Mouse (Mus musculus) ovary, postnatal 36 days (tissue): ENCODE measurements around the gene Mtmr6.
"Not testable (repeated sequence)": the region's sequence is repeated elsewhere in the genome, so short reads cannot be mapped to it uniquely, and the experiment has no call there.

Experiments used
- DNase-seq: peaks from one replicate; pipeline ENCODE4 v3.0.0; 2022; ENCODE audit warnings: low spot score, mixed read lengths

Mtmr6 gene

DNA sequence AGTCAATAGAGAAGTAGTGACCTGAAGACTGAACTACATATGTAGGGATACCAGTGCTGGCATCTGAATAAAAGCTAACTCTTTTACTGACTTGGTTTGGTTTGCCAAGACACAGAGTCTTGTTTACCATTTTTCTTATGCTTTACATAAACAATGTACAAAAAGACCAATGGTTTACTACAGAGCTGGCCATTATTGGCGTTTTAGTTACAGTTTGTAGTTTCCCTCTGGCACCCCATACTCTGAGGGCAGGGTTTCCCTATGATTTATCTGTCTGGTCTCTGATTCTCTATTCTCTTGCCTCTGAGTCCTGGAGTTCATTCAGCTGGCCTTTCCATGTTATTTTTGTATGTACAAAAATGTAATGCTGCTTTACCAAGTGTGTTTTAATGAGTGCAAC, 30.5 kb downstream of the Mtmr6 start:
- no peak for DNase-seq

DNA sequence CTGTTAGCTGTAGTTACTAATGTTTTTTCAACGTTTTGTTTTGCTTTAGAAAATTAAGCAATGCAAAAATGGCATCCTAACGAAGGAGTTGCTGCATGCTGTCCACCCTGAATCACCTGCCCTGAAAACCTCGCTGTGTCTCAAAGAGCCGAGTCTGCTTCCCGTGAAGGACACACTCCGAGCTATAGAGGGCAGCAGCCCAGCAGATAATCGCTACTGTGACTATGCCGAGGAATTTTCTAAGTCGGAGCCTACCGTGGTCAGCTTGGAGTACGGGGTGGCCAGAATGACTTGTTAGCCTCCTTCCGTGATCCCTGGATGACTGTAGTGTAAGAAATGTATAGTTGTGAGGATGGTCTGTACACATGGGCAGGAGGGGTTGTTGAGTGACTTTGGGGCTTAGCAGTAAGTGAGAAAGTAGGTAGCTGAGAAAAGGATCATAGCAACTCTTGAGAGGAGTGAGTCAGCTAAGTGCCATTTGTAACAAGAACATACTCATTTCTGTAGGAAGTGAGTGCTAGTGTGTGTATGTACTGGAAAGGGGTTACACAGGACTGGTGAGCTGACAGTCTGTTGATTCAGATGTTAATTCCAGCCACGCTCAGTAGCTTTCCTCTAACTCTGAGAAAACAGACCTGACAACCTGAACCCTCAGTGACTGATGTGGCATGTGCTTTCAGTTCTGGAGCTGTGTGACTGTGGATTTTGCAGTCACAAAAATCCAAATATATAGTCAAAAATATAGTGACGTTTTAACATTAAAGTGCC, 35.4 kb downstream of the Mtmr6 start:
- no peak for DNase-seq

DNA sequence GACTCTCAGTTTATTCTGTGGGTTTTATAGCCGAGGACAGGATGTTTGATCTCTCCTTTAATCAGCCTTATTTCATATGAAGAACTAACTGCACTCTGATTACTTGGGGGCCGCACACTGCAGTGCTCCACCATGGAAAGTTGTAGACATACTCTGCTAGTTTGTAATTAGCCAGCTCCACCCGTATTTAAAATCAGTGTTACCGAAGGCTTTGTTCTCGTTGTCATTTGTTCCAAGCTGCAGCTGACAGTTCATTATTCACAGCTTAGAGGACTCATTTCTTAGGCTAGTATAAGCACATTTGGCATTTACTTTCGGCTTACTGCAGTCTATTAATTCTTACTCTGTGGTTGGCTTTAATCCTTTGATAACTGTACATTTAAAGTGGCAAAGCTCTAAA, 36.0 kb downstream of the Mtmr6 start:
- DNase-seq, result no peak

DNA sequence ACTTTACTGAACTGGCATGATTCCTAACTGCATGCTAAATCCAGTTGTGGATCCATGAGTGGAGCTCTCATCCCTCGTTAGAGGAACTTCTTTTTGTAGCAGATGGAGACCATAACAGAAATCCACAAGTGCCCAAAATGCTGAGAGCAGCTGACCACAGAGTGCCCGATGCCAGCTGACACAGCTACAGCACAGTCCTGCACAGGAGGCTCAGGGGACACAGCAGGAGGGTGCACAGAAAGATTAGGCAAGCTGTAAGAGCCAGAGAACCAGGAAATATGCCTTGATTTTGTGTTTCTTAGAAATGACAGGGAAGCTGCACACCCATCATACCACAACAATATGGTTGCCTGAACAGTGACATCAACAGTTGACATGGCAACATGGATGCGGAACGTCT, 37.4 kb downstream of the Mtmr6 start:
- DNase-seq, result no peak

DNA sequence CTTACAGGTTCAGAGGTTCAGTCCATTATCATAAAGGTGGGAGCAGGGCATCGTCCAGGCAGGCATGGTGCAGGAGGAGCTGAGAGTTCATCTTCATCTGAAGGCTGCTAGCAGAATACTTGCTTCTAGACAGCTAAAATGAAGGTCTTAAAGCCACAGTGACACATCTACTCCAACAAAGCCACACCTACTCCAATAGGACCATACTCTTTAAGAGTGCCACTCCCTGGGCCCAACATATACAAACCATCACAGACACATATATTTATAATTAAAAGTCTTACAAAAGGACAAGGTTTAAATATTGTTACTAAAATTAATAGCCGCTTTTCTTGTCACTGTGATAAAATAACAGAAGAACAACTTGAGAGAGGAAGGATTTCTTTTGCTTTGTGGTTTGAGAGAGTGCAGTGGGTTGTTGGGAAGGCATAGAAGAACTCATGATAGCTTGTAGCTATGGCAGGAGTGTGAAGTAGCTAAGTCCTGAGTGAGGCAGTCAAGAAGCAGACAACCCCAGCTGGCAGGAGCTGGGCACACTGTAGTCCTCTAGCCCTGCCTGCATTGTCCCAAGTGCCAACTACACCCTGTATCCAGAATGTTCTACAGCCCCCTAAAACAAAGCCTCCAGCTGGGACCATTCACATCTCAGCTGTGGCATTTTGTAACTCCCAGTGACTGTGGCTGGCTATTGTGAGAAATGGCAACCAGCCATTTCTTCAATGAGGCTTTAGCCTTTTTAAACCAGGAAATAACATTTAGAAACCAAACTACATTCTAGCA, 39.6 kb downstream of the Mtmr6 start:
- DNase-seq, result no peak

DNA sequence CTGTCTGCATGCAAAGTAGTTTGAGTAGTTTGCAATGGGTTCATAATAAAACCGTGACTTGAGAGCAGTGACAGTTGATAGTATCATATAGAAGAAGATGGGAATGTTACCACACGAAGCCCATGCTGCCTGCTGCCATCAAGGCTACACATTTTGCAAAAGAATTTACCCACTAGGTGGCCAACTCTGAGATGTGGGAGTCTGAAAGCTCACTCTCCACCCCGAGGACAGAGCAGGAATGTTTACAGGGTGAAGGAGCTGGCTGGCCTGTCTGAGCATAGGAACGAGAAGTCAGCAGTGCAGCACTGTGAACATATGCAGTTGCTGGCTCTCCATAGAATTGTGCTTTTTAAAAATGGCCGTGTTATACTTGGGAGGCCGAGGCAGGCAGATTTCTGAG, 43.1 kb downstream of the Mtmr6 start:
- DNase-seq, result no peak

DNA sequence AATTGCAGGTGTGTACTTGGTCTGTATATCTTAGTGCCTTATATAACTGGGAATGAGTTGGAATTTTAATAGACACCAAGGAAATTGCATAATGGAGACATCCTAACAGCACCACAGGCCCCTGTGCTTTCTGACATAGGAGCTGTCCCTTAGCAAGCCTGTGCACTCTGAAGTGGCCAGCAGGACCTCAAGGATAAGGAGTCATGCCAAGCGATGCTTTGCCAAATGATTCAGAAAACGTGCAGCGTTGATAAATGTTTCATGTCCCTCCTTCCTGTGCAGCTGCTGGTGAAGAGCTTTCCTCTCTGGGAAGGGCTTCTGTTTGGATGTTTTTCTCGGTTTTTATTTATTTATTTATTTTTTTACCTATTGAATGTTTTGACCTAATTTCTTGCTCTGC, 45.7 kb downstream of the Mtmr6 start:
- no peak for DNase-seq

DNA sequence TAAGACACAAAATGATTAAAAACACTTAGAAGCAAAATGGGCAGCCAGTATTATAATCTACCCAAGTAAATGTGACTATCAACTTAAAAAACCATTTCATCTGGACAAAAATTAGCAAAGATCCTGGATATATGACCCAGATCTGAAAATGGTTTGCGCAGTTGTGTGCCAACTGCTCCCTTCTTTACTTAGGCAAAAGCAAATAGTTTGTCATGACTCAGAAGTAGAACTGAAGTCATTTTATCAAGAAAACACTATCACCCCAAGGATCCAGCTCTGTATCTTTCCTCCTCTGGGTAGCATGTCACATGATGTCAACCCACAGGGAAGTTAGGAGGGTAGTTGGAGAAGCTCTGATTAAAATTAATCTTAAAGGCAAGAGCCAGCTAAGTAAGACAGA, 54.2 kb downstream of the Mtmr6 start:
- no peak for DNase-seq

DNA sequence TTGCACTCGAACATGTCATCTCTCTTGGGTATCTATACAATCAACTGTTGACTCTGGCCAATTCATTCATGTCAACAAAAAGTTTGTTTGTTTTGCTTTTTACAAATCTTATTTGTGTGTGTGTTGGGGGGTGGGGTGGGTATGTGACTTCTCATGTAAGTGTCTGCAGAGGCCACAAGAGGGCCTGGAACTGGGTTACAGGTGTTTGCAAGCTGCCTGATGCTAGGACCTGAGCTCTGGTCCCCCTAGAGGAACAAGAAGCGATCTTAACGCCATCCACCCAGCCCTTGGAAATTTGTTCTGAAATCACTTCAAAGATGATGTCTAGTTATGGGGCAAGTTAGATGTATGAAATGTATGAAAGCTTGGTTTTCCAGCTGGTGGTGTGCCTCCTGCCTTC, 55.8 kb downstream of the Mtmr6 start:
- DNase-seq, result no peak

DNA sequence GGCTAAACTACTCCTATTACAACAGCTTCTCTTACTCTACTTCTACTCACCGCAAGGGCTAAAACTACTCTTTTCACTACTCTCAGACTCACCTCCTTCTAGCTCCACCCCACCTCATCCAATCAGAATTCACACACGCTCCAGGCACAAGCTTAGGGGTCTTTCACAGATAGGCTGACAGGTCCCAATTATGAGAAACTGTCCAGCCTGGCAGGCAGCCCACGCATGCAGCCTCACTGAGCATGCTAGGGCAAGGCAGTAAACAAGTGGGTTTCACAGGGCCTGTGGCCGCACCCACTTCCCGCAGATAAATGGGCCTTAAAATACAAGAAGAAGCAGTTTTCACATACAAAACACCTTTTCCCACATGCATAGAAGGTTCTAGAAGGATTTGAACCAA, 75.0 kb downstream of the Mtmr6 start:
- not testable (repeated sequence) for DNase-seq

DNA sequence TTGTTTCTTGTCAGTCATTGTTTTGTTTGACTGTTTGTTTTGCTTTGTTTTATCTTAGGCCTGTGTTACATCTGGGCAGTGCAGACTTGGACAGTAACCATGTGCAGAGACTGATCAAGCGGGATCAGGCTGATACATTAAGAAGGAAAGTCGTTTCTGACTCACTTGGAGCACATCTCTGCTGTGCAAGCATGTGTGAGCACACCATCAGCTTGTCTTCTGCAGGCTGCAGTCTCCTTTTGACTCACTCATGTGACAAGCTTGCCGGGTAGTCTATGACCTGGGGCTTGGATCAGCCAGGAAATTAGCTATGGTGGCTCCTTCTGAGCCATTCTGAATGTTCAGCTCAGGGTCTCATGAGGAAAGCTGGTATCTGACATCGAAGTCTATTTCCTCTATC, 75.5 kb downstream of the Mtmr6 start:
- DNase-seq, result no peak

DNA sequence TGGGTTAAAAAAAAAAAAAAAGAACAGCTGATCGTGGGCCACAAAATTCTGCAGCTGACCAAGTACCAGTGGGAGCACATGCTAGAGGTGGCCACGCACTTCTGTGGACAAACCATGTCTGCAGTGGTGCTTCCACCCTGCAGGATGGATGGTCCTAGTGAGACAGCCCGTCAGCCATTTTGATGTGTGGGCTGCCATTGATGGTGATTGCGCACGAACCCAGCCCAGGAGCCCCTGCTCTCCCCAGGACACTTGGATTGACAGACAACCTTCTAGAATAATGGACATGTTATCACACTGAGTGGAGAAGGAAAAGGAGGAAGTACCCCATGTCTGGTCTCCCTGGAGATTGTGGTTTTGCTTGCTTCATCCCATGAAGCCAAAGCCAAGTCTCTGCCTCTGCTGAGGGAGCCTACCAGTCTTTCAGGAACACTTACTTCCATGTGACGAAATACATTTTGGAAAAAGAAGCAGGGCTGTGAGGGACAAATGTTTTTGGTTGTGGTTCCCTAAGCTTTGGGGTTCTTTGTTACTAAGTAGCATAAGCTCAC, 80.4 kb downstream of the Mtmr6 start:
- DNase-seq, result no peak
